Comparison of ENCODE assay signal across 9 mouse cellular contexts in the genomic region with DNA sequence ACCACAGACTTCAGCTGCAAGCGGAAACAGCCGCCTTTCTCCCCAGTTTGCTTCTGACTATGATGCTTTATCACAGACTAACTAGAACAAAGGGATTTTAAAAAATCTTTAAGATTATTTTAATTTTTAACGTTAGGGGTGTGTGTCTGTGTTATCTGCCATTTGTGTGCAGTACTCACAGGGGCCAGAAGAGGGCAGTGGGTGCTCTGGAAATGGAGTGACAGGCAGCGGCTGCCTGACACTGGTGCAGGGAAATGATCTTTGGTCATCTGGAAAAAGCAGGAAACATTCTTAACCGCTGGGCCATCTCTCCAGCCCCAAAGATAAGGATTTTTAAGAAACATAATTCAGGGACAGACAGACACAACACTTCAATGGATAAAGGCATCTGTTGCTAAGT. TPM values are rescaled to one million over a fixed set of nuclear protein-coding genes. Genes with fewer than 3 reads are reported as not detected.
DNase-seq lines count a peak whose midpoint lies in the region; ATAC-seq and TF ChIP-seq lines count a peak whose summit lies in the region.
"Had no signal": no experiment of that assay in that cellular context is flagged by ENCODE, and none has a peak within 500 bp of the region (broad histone marks: within the 10 kb centered on the region; RNA-seq: fewer than 3 reads in every experiment).

No protein-coding gene starts in this region.

- DNase-seq in heart, postnatal 0 days (ENCODE audit: low spot score) = no peak
- DNase-seq in heart, adult 9 months (ENCODE audit: low spot score in 2 of 2) = no peak
- peak; percentile 60 for DNase-seq in urinary bladder, postnatal 14 days (ENCODE audit: low spot score)
- no peak for DNase-seq in urinary bladder, adult 2 months (ENCODE audit: low spot score)
- DNase-seq in embryo, embryonic 9.5 days (ENCODE audit: extremely low spot score) = peak; percentile 52
- peak; percentile 69 for DNase-seq in liver, postnatal 0 days
- DNase-seq in splenic B cell, adult 2 months (ENCODE audit: low read depth, low spot score) = peak; percentile 82
- DNase-seq in right cerebral cortex, adult 18-20 months = no peak

- H3K27me3 ChIP-seq in heart, postnatal 0 days (ENCODE audit: control insufficient read depth, insufficient read depth, low read length) = no peaks in the 10 kb centered on the region
- H3K27me3 ChIP-seq in liver, postnatal 0 days (ENCODE audit: insufficient read depth, low read length) = peaks cover 7% of the 10 kb centered on the region
- no peaks in the 10 kb centered on the region for H3K27me3 ChIP-seq in splenic B cell, adult 2 months (ENCODE audit: control insufficient read depth, insufficient read depth, low read length, poor library complexity, severe bottlenecking)
- H3K27me3 ChIP-seq: embryonic facial prominence, embryonic 12.5 days had no signal

- no peaks in the 10 kb centered on the region for H3K36me3 ChIP-seq in heart, postnatal 0 days (replicated peaks; ENCODE audit: control insufficient read depth, insufficient read depth, low read length)
- H3K36me3 ChIP-seq in liver, postnatal 0 days (replicated peaks; ENCODE audit: insufficient read depth, low read length) = no peaks in the 10 kb centered on the region
- H3K36me3 ChIP-seq in splenic B cell, adult 2 months (ENCODE audit: control insufficient read depth, insufficient read depth, low read length, poor library complexity, severe bottlenecking) = no peaks in the 10 kb centered on the region
- H3K36me3 ChIP-seq: embryonic facial prominence, embryonic 12.5 days had no signal

- H3K4me2 ChIP-seq in heart, postnatal 0 days (ENCODE audit: low read depth, low read length) = no peak overlapping the region
- no peak overlapping the region for H3K4me2 ChIP-seq in liver, postnatal 0 days (ENCODE audit: low read depth, low read length)
- H3K4me2 ChIP-seq: embryonic facial prominence, embryonic 12.5 days had no signal

- no peak overlapping the region for H3K4me3 ChIP-seq in heart, postnatal 0 days (ENCODE audit: low read depth, low read length)
- H3K4me3 ChIP-seq in liver, postnatal 0 days (ENCODE audit: low read depth, low read length) = no peak overlapping the region
- H3K4me3 ChIP-seq: embryonic facial prominence, embryonic 12.5 days had no signal

- no peak for TF ChIP-seq EP300 in heart, postnatal 0 days (IDR thresholded peaks at IDR 0.05; ENCODE audit: low read depth)
- no peak for TF ChIP-seq EP300 in liver, postnatal 0 days (IDR thresholded peaks at IDR 0.05; ENCODE audit: low read depth)

- H3K9me3 ChIP-seq in heart, postnatal 0 days (replicated peaks; ENCODE audit: control insufficient read depth, low read length) = no peaks in the 10 kb centered on the region
- H3K9me3 ChIP-seq in liver, postnatal 0 days (ENCODE audit: low read length) = no peaks in the 10 kb centered on the region

- WGBS in heart, postnatal 0 days = 61% methylated on average over 5 of the region's 5 CpGs
- 54% methylated on average over 5 of the region's 5 CpGs for WGBS in liver, postnatal 0 days (ENCODE audit: insufficient replicate concordance)

- H3K27ac ChIP-seq in heart, postnatal 0 days (ENCODE audit: low read depth) = no peak overlapping the region
- no peak overlapping the region for H3K27ac ChIP-seq in liver, postnatal 0 days (ENCODE audit: low read depth)
- H3K27ac ChIP-seq: embryonic facial prominence, embryonic 12.5 days had no signal

- ATAC-seq in heart, postnatal 0 days (ENCODE audit: insufficient read depth, low read depth) = no peak
- ATAC-seq in liver, postnatal 0 days = no peak

- H3K4me1 ChIP-seq in heart, postnatal 0 days (ENCODE audit: control insufficient read depth, insufficient read depth) = no peaks in the 10 kb centered on the region
- H3K4me1 ChIP-seq in liver, postnatal 0 days (ENCODE audit: insufficient read depth) = no peaks in the 10 kb centered on the region
- H3K4me1 ChIP-seq: embryonic facial prominence, embryonic 12.5 days had no signal

- H3K9ac ChIP-seq in heart, postnatal 0 days (replicated peaks; ENCODE audit: low read depth, low read length) = no peak overlapping the region
- no peak overlapping the region for H3K9ac ChIP-seq in liver, postnatal 0 days (replicated peaks)
- H3K9ac ChIP-seq: embryonic facial prominence, embryonic 12.5 days had no signal

- peak; percentile 70 for TF ChIP-seq CTCF in heart, postnatal 0 days (IDR thresholded peaks at IDR 0.05; ENCODE audit: low read depth)
- TF ChIP-seq CTCF in liver, postnatal 0 days (IDR thresholded peaks at IDR 0.05; ENCODE audit: low read depth) = peak; percentile 70

RNA-seq across cellular contexts. Expression of a gene that starts 4.4 kb away (rescaled TPM):
- 7.0 and 8.1 TPM in 2 replicates for total RNA-seq in heart, postnatal 0 days (2014; rRNA removed; ENCODE audit: low replicate concordance)
- polyA plus RNA-seq in heart, postnatal 0 days (2015; fragmentation: Nextera tagmentation; extraction: Ambion mirVana) = 5.0 and 6.6 TPM in 2 replicates
- 14.0 and 16.0 TPM in 2 replicates for polyA plus RNA-seq in urinary bladder, adult 2 months (2012; rRNA removed)
- polyA plus RNA-seq in liver, postnatal 0 days (2015; fragmentation: Nextera tagmentation; extraction: Ambion mirVana) = 5.4 and 7.4 TPM in 2 replicates

Comparison
In these comparisons a context has a peak if more than half of its experiments do, and no peak if none do; other contexts are left out.
1. DNase-seq: peak in urinary bladder, postnatal 14 days (single experiment), embryo, embryonic 9.5 days (single experiment), liver, postnatal 0 days (single experiment) and splenic B cell, adult 2 months (single experiment); none in heart, postnatal 0 days (single experiment), heart, adult 9 months (0 of 2), urinary bladder, adult 2 months (single experiment) and right cerebral cortex, adult 18-20 months (single experiment).